Mouse (Mus musculus) olfactory bulb, adult 2 months (tissue): ENCODE measurements around the gene Adamts20. TPM values are rescaled to one million over a fixed set of nuclear protein-coding genes. Genes with fewer than 3 reads are reported as not detected.

Experiments
- H3K27ac ChIP-seq: fragments of 200-500 bp; 2 replicates; pipeline ENCODE4 v1.5.1; 2012; ENCODE audit warnings: low read depth, low read length; ENCODE audit not compliant: insufficient read depth
- H3K4me1 ChIP-seq: fragments of 200-500 bp; 2 replicates; pipeline ENCODE4 v1.6.1; 2012; ENCODE audit warnings: low read length; ENCODE audit not compliant: control insufficient read depth, insufficient read depth
- H3K4me3 ChIP-seq: fragments of 200-500 bp; 2 replicates; pipeline ENCODE4 v1.5.1; 2012; ENCODE audit warnings: mild to moderate bottlenecking, low read depth, low read length, moderate library complexity; ENCODE audit not compliant: insufficient read depth
- CTCF ChIP-seq: fragments of 200-500 bp; IDR thresholded peaks from 2 replicates; pipeline ENCODE4 v1.5.1; 2012; ENCODE audit warnings: low read depth, mild to moderate bottlenecking, low read length, moderate library complexity; ENCODE audit not compliant: insufficient read depth
- POLR2A ChIP-seq: fragments of 200-500 bp; IDR thresholded peaks from 2 replicates; pipeline ENCODE4 v1.6.1; 2012; ENCODE audit warnings: mild to moderate bottlenecking, low read depth, low read length, moderate library complexity; ENCODE audit not compliant: insufficient read depth
- WGBS: fragments of 180-500 bp; shearing (Covaris S2); methylation state at CpG from one replicate; pipeline ENCODE4 v1.1.7; 2018; 5-methylcytosine and 5-hydroxymethylcytosine counted together
- polyA plus RNA-seq: library from polyadenylated mRNA; stranded (reverse); fragments of >200 nt; gene quantifications from 2 replicates; pipeline ENCODE4 v1.2.4, GENCODE M21; 2012; ENCODE audit warnings: low replicate concordance; ENCODE audit not compliant: missing spikeins, insufficient read depth, insufficient read length

The Adamts20 gene
- polyA plus RNA-seq, 1 experiment: not detected

DNA sequence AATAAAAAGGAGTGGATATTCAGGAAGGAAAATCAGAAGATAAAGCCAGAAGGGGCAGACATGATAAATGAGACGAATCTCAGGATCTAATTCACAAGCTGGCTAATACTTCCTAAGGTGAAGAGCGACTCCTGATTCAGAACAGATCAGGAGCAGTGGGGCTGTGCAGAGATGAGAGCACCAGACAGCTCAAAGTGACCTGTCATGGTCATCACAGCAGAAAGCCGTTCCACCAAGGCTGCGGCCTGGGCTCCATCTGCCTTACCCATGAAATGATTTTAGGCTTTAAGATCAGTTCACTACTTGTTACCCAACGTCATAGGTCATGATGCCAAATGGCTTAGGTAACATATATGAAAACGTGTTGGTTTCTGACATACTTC lies 200.7 kb downstream of the Adamts20 start:
- TF ChIP-seq POLR2A: no peak
- no peak for TF ChIP-seq CTCF
- Histone ChIP-seq H3K4me1 (no peaks in the 10 kb centered on the region), H3K4me3 (no peak overlapping the region), H3K27ac (no peak overlapping the region)
- WGBS: 74% methylated on average over 6 of the region's 6 CpGs

DNA sequence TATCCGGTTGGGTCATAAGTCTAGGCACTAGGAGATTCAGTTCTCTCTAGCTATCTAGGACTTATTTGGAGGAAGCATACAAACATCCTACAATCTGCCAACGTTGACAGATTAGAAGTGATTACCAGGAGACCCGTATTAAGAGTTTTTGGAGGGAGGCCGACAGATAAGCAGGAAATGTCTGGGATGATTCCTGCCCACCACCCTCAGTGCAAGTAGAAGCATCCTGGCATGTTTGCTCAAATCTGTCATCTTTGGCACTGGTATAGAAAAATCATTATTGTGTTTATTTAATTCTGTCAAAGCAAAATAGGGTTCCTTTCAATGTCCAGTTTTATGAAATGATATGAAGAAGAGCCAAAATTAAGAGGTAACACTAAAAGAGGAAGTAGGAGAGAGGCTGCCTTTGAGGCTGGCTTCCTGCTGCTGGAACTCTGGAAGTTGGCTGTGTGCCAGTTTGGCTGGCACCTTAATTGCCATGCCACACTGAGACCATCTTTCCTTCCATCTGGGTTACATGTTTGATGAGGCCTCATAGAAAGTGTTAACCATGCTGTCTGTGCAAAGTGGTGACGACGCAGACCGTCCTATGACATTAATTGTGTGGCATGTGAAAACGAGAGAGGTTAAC lies 201.2 kb downstream of the Adamts20 start:
- Histone ChIP-seq H3K4me1 (no peaks in the 10 kb centered on the region), H3K4me3 (no peak overlapping the region), H3K27ac (no peak overlapping the region)
- 59% methylated on average over 8 of the region's 8 CpGs for WGBS
- no peak for TF ChIP-seq CTCF
- TF ChIP-seq POLR2A: no peak

DNA sequence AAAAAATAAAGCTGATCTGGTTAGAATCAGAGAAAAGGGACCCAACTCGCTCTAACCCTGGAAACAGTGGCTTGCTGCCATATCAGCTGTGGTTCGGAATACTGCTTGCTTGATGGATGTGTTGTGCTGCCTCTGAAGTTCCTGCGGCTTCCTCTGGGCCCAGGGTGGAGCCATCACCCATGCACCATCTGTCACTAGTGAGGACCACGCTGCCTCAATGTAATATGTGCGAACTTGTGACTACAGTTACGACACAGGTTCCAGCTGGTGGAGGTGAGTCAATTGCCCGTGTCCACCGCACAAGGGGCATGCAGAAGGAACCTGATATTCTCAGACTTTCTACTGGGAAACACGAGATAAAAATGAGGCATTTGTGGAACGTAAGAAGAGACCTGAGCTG lies 202.0 kb downstream of the Adamts20 start:
- 84% methylated on average over 10 of the region's 10 CpGs for WGBS
- no peak overlapping the region for H3K4me3 ChIP-seq
- H3K27ac ChIP-seq: no peak overlapping the region
- H3K4me1 ChIP-seq: no peaks in the 10 kb centered on the region
- TF ChIP-seq CTCF: no peak
- no peak for TF ChIP-seq POLR2A

DNA sequence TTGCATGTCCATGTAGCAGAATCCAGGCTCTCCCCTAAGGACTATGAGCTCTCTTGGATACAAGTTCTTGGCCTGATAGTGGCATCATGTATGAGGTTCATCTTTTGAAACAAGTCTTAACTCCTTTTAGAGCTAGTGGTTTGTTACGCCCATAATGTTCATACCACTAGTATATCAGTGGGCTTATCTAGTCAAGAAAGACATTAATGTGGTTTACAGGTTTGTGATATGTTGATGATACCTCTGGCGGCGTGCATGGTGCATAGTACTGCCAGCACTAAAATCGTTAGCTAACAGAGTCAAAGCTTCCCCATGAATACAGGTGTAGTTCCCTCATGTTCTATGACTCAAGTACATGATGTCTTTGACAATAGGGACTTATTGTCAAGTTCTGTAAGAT lies 205.7 kb downstream of the Adamts20 start:
- Histone ChIP-seq H3K4me1 (peaks cover 2% of the 10 kb centered on the region; the same call in 1 of the 2 replicates), H3K27ac (no peak overlapping the region), H3K4me3 (no peak overlapping the region)
- 99% methylated on average over 4 of the region's 4 CpGs for WGBS
- TF ChIP-seq CTCF (no peak), POLR2A (no peak)

DNA sequence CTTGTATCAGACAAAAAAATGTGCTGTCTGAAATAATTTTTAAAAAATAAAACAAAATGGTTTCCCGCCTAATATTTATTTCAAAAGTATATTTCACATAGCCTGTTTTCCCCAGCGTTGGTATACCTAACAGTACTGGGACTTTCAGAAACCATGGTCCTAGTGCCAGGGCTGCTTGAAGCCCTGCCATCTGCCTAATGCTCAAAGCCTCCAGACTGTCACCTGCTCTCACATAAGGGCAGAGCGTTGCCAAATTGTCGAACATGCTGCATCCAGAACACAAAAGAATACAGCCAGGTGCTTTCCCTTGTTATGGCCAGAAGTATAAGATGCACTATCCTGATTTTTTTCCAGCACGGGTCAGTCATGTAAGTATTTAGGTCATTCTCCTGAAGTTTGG lies 209.7 kb downstream of the Adamts20 start:
- no peak overlapping the region for H3K27ac ChIP-seq
- 77% methylated on average over 5 of the region's 5 CpGs for WGBS

DNA sequence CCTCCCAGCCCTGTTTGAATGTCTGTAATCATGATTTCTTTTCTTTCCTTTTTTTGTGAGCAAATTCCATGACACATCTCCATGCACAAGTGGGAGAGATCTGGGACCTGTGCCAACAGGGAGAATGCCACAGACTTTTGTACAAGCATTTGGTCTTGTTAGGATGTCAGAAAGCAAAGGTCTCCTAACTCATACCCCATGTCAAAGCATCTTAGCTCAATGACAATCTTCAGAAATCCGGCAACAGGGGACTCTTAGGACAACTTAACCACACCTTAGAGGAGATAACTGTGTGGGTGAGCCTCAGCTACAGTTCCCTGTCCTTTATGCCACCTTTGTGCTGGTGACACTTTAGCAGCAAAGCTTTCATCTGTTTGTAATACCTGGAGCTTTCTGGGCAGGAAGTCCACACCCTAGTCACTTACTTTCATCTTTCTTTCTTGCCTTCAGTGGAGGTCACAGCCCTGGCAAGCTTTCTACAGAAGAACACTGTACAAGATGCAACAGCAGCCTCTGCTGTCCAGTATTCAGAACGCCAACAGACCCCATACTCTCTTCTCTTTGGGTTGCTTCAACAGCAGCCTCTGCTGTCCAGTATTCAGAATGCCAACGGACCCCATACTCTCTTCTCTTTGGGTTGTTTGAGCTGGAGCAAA lies 210.2 kb downstream of the Adamts20 start:
- TF ChIP-seq POLR2A (no peak), CTCF (no peak)
- WGBS: 53% methylated on average over 3 of the region's 3 CpGs
- no peak overlapping the region for H3K4me3 ChIP-seq
- peaks cover 7% of the 10 kb centered on the region for H3K4me1 ChIP-seq
- no peak overlapping the region for H3K27ac ChIP-seq

More for the DNA sequence above, 209.7 kb downstream of the Adamts20 start:
- Histone ChIP-seq H3K4me1 (peaks cover 7% of the 10 kb centered on the region), H3K4me3 (no peak overlapping the region)
- TF ChIP-seq POLR2A: no peak
- no peak for TF ChIP-seq CTCF

DNA sequence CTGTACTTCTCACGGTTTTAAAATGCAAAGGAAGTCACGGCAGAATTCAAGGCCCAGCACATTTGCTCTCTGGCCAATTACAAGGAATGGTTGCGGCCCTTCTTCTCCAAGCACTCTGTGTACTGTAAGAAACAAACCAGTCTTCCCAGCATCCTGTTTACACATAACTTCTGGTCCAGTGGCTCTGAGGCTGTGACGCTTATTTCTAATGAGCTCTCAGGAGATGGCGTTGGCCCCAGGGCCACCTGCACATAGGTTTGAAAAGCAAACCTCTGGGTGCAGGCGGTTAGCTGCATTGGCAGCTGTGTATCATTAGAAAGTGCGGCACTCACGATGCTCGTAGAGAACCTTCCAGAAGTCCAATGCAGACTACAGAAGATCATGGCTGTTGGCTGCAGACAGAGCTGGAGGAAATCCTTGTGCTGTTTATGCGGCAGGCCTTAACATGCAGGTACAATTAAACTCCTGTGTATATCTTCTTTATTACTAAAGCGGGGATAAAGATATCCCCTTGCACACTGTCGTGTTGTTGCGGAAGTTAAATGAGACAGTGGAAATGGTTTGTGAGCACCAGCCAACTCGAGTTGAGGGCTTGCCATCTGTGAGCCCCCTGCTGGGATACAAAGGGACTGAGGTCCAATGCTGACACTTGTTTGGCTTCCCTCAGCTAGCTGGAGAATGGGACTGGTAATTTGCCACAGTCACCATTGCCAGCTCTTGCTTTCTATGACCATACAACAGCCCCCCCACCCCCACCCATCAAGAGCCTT lies 210.9 kb downstream of the Adamts20 start:
- peaks cover 7% of the 10 kb centered on the region for H3K4me1 ChIP-seq
- TF ChIP-seq CTCF (no peak), POLR2A (no peak)
- 38% methylated on average over 14 of the region's 14 CpGs for WGBS
- H3K4me3 ChIP-seq: no peak overlapping the region
- peak overlapping the region; percentile 64 for H3K27ac ChIP-seq

DNA sequence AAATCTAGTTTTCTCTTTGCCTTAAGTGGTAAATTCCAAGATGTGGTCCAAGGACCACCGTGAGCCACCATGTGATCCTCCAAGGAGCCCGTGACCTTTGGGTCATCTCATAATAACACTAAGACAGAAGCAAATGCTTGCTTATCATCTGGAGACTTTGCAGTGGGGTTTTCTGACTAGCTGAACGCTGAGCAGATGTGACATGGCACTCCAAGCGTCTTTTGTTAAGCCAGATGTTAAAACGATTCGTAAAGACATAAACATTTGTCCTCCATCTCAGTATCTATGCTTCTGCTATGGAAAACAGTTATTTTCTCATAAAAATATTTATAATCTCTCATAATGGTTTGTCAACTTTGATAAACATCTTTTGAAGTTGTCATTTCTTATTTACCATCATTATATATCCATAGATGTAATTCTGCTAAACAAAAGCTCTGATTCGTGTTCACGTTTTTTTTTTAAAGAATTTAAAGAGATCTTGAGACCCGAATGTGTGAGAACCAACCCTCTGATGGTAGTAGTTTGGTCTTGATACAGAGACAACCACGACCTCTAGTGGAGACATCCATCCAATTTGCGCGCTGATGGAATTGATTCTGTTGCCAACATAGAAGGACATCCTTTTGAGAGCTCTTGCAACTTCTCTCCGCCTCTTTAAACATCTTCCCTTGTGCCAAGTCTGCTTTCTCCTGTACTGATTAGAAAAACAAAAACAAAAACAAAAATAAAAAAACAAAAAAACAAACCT lies 212.1 kb downstream of the Adamts20 start:
- no peak overlapping the region for H3K27ac ChIP-seq
- H3K4me3 ChIP-seq: no peak overlapping the region
- no peak for TF ChIP-seq CTCF
- TF ChIP-seq POLR2A: no peak
- 59% methylated on average over 13 of the region's 13 CpGs for WGBS
- peaks cover 9% of the 10 kb centered on the region for H3K4me1 ChIP-seq
